Mouse (Mus musculus) kidney, postnatal 0 days (tissue): ENCODE measurements around the gene Hist4h4. TPM values are rescaled to one million over a fixed set of nuclear protein-coding genes. Genes with fewer than 3 reads are reported as not detected.

Experiments used
- ATAC-seq: fragments of 200-750 bp; cut with Nextera tagmentation; replicated peaks from 2 replicates; pipeline ENCODE4 v1.8.0; 2017; ENCODE audit warnings: low read depth, moderate number of reproducible peaks, moderate TSS enrichment, moderate library complexity; ENCODE audit not compliant: low FRiP score
- DNase-seq: peaks from one replicate; pipeline ENCODE4 v3.0.0-alpha.2; 2016; ENCODE audit warnings: low spot score
- H3K27ac ChIP-seq: fragments of 300-500 bp; sonication (generic); 2 replicates; pipeline ENCODE4 v1.5.1; 2014; ENCODE audit warnings: mild to moderate bottlenecking
- H3K27me3 ChIP-seq: fragments of 300-500 bp; sonication (generic); 2 replicates; pipeline ENCODE4 v1.6.1; 2014; ENCODE audit warnings: low read length, mixed read lengths; ENCODE audit not compliant: insufficient read depth
- H3K36me3 ChIP-seq: fragments of 300-500 bp; sonication (generic); 2 replicates; pipeline ENCODE4 v1.6.1; 2014; ENCODE audit warnings: low read length, mixed read lengths; ENCODE audit not compliant: insufficient read depth
- H3K4me1 ChIP-seq: fragments of 300-500 bp; sonication (generic); replicated peaks from 2 replicates; pipeline ENCODE4 v1.6.1; 2014; ENCODE audit warnings: antibody characterized with exemption, low read length, mixed read lengths; ENCODE audit not compliant: insufficient read depth
- H3K4me2 ChIP-seq: fragments of 300-500 bp; sonication (generic); 2 replicates; pipeline ENCODE4 v1.6.1; 2014; ENCODE audit warnings: mild to moderate bottlenecking, low read length, moderate library complexity, mixed read lengths
- H3K4me3 ChIP-seq: fragments of 300-500 bp; sonication (generic); replicated peaks from 2 replicates; pipeline ENCODE4 v1.5.1; 2014; ENCODE audit warnings: low read depth, low read length
- H3K9ac ChIP-seq: fragments of 300-500 bp; sonication (generic); 2 replicates; pipeline ENCODE4 v1.6.1; 2014; ENCODE audit warnings: low read depth, low read length
- H3K9me3 ChIP-seq: fragments of 300-500 bp; sonication (generic); replicated peaks from 2 replicates; pipeline ENCODE4 v1.6.1; 2016; ENCODE audit warnings: low read length, inconsistent platforms, mixed read lengths
- CTCF ChIP-seq: IDR thresholded peaks from 2 replicates; pipeline ENCODE4 v1.5.1; 2016; ENCODE audit warnings: antibody characterized with exemption, low read depth, mild to moderate bottlenecking, moderate library complexity
- WGBS: fragments of 180-500 bp; shearing (Covaris S2); extraction: QIAGEN DNeasy Blood & Tissue Kit; methylation state at CpG from one replicate; pipeline ENCODE4 v1.1.7; 2014; 5-methylcytosine and 5-hydroxymethylcytosine counted together
- polyA plus RNA-seq: library from polyadenylated mRNA; unstranded; fragments of >200 nt; fragmentation: Nextera tagmentation; extraction: Ambion mirVana; gene quantifications from 2 replicates; pipeline ENCODE4 v1.2.1, GENCODE M21; 2015

Gene Hist4h4
- polyA plus RNA-seq, 1 experiment from 2014 or later = 0.88 TPM

DNA sequence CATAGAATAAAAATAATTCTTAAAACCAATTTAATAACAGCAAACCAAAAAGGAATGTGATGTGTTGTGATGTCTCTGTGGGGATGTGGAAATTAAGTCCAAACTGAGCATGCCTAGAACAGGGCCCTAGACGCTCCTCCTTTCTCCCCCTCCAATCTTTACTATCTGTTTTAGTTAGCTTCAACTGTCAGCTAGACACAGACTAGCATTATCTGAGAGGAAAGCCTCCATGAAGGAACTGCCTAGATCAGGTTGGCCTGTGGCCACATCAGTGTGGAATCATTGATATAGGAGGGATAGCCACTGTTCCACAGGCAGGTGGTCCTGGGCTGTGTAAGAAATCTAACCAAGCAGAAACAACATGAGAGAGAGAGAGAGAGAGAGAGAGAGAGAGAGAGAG lies 9.1 kb downstream of the Hist4h4 start:
- WGBS = 61% methylated on average over 1 of the region's 1 CpGs
- no peaks in the 10 kb centered on the region for H3K27me3 ChIP-seq
- H3K27ac ChIP-seq = no peak overlapping the region
- no peak overlapping the region for H3K4me3 ChIP-seq
- no peak overlapping the region for H3K4me2 ChIP-seq
- no peak overlapping the region for H3K9ac ChIP-seq
- DNase-seq (no peak), ATAC-seq (no peak)
- H3K4me1 ChIP-seq = no peaks in the 10 kb centered on the region
- no peaks in the 10 kb centered on the region for H3K36me3 ChIP-seq
- no peaks in the 10 kb centered on the region for H3K9me3 ChIP-seq
- no peak for TF ChIP-seq CTCF

DNA sequence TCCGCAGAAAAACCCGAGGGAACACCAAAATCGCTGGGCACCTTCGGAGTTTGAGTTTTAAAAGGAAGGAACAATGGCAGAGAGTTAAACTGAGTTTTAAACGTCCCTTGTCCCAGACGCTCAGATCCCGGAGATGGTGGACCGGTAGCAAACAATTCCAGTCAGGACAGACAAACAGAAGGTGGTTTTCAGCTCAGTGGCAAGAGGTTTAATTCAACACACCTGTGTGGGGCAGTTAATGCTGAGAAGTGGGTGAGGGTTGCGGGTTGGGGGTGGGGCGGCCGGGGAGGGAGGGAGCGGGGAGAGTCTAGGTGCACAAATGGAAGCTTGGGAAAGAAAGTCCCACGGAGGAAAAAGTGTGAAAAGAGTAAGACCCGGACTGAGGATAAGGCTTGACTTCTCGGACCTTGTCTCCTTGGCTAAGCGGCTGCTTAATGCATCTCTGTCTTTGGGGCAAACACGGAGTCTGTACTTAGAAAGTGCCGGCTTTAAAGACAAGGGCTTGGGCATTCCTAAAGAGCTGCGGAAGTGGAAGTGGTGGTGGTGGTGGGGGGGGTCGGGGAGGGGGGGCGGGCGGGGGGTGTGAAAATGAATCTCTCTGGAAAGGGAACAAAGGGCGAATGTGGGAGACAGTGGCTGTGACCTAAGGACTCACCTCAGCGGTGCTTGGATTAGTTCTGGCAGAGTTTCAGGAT lies 10.2 kb downstream of the Hist4h4 start:
- WGBS = under 1% methylated on average over 24 of the region's 24 CpGs

DNA sequence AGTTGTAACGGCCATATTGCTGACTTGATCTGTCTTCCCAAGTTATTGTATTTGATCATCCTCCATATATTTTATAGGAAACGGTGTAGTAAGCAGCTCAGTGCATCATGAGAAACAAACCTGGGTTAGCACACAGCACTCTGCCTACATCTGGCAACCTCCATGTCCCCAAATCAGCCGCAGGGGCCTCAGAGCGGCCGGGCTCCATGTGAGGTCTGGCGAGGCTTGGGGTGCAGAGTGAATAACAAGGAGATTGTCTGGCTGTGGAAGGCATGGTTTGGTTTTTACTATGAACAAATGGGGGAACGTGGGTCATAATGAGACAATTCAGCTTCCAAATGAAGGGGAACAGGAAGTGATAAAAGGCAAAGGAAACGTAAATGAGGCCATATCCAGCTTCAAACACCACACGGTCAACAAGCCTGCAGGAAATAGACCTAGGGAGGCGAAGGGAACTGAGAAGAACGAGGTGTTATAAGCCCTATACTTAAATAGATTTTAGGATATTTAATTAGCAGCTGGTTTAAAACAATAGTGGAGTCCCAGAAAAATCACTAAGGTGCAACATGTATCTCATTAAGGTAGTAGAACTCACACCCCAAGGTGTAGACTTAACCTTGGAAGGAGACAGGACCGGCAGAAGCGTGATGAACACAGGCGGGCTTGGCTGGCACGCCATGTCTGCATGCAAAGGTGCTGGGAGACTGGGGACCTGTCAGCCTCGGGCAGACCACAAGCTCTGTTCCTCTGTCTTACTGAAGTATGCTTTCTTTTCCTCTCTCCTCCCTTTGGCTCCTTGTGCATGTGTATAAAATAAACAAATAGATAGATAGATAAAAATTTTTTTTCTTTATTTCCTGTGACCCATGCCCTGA lies 11.1 kb downstream of the Hist4h4 start:
- H3K4me3 ChIP-seq = peak overlapping the region; percentile 39
- no peaks in the 10 kb centered on the region for H3K4me1 ChIP-seq
- H3K9me3 ChIP-seq = no peaks in the 10 kb centered on the region
- no peak overlapping the region for H3K27ac ChIP-seq
- H3K4me2 ChIP-seq = peak overlapping the region; percentile 86
- 26% methylated on average over 16 of the region's 16 CpGs for WGBS
- no peaks in the 10 kb centered on the region for H3K27me3 ChIP-seq
- ATAC-seq (no peak), DNase-seq (no peak)
- H3K36me3 ChIP-seq = no peaks in the 10 kb centered on the region
- no peak for TF ChIP-seq CTCF
- peak overlapping the region; percentile 35; the same call in 1 of the 2 replicates for H3K9ac ChIP-seq

More for the DNA sequence above, 10.2 kb downstream of the Hist4h4 start:
- no peak for TF ChIP-seq CTCF
- DNase-seq = peak; percentile 57
- peak overlapping the region; percentile 35; the same call in 1 of the 2 replicates for H3K9ac ChIP-seq
- no peaks in the 10 kb centered on the region for H3K27me3 ChIP-seq
- H3K27ac ChIP-seq = no peak overlapping the region
- H3K4me3 ChIP-seq = peak overlapping the region; percentile 39
- H3K4me2 ChIP-seq = peak overlapping the region; percentile 86
- peak; percentile 64 for ATAC-seq
- H3K36me3 ChIP-seq = no peaks in the 10 kb centered on the region
- H3K4me1 ChIP-seq = no peaks in the 10 kb centered on the region
- H3K9me3 ChIP-seq = no peaks in the 10 kb centered on the region

GRCm38 (mm10) chr6:136789391-136789971 lies 14.7 kb downstream of the Hist4h4 start:
- no peak overlapping the region for H3K4me2 ChIP-seq
- TF ChIP-seq CTCF = no peak
- H3K27me3 ChIP-seq = no peaks in the 10 kb centered on the region
- no peak overlapping the region for H3K9ac ChIP-seq
- DNase-seq (peak; percentile 87), ATAC-seq (peak; percentile 72; the same call in 1 of the 2 replicates)
- 43% methylated on average over 5 of the region's 5 CpGs for WGBS
- no peaks in the 10 kb centered on the region for H3K36me3 ChIP-seq
- H3K9me3 ChIP-seq = no peaks in the 10 kb centered on the region
- no peaks in the 10 kb centered on the region for H3K4me1 ChIP-seq
- H3K27ac ChIP-seq = peak overlapping the region; percentile 85
- H3K4me3 ChIP-seq = no peak overlapping the region

DNA sequence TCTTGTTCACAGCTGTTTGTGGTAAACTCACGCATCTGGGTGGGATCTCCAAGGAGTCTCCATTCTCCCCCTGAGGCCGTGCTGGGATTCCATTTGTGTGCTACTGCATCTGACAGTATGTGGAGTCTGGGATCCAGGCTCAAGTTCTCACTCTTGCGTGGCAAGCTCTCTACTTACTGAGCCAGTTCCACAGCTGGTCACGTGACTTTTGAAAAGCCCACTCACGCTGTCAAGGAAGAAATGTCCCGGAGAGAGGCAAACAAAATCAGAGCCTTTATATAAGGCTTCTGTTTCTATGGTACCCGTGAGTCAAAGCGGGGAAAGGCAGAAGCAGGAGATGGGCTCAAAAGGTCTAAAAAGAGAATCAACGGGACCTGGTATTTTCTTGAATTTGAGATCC lies 21.5 kb downstream of the Hist4h4 start:
- Histone ChIP-seq H3K36me3 (no peaks in the 10 kb centered on the region), H3K4me2 (no peak overlapping the region), H3K27ac (no peak overlapping the region), H3K9ac (no peak overlapping the region), H3K4me1 (no peaks in the 10 kb centered on the region), H3K9me3 (no peaks in the 10 kb centered on the region), H3K27me3 (no peaks in the 10 kb centered on the region), H3K4me3 (no peak overlapping the region)
- no peak for DNase-seq
- WGBS = 90% methylated on average over 9 of the region's 9 CpGs
- TF ChIP-seq CTCF = no peak
- ATAC-seq = no peak

DNA sequence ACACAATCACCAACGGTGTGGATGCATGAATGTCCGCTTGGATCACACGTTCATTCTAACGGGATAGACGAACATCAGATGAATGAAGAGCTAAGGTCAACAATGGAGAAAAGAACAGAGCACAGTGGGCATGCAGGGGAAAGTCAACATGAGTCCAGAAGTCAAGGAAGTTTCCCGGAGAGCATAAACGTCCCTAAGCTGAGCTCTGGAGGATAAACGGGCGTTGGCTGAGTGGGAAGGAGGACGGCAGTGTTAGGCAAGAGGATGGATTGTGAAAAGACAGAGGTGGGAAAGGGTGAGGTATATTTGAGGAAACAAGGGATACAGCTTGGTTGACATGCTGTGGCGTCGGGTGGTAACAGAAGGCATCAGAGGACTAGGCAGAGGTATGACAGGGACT lies 22.1 kb downstream of the Hist4h4 start:
- no peak overlapping the region for H3K4me3 ChIP-seq

More for the DNA sequence above, 22.1 kb downstream of the Hist4h4 start:
- WGBS = 88% methylated on average over 12 of the region's 12 CpGs
- Histone ChIP-seq H3K36me3 (no peaks in the 10 kb centered on the region), H3K27me3 (no peaks in the 10 kb centered on the region), H3K9ac (no peak overlapping the region), H3K4me2 (no peak overlapping the region), H3K27ac (no peak overlapping the region), H3K9me3 (no peaks in the 10 kb centered on the region), H3K4me1 (no peaks in the 10 kb centered on the region)
- no peak for TF ChIP-seq CTCF
- ATAC-seq = no peak
- DNase-seq = no peak
